Mouse (Mus musculus): ENCODE measurements at regions not wholly inside any gene's neighbourhood (a gene's known extent, or its start where the extent isn't known, plus 50 kb on each side); places are given as distances from the start of the nearest gene placed in this dataset.

- TF ChIP-seq CTCF (IDR thresholded peaks at IDR 0.05; ENCODE audit: borderline replicate concordance, insufficient read depth, low read length): no peak
- no peak for TF ChIP-seq POLR2A (IDR thresholded peaks at IDR 0.05; ENCODE audit: low read depth, low read length)
These were observed 459.4 kb downstream of the Pros1 start for GRCm38 (mm10) chr16:63313544-63313943.
